Mouse (Mus musculus) liver, adult 2 months (tissue): Measurements from ENCODE around the gene Higd2a.

Source experiments
- CTCF ChIP-seq: fragments of 200-500 bp; IDR thresholded peaks from 2 replicates; pipeline ENCODE4 v1.5.1; 2011; ENCODE audit warnings: low read depth, low read length, control low read depth
- POLR2A ChIP-seq: fragments of 200-500 bp; IDR thresholded peaks from 2 replicates; pipeline ENCODE4 v1.6.1; 2011; ENCODE audit warnings: low read length, control low read depth; ENCODE audit not compliant: insufficient read depth; ENCODE audit errors: extremely low read depth

- no peak for TF ChIP-seq POLR2A
- TF ChIP-seq CTCF, result peak; percentile 23; the same call in 1 of the 2 replicates
These were observed 20.6 kb downstream of the Higd2a start for GRCm38 (mm10) chr13:54610613-54610971.
